Mouse (Mus musculus) midbrain, postnatal 0 days (tissue): ENCODE measurements around the gene Tmem185b. TPM values are rescaled to one million over a fixed set of nuclear protein-coding genes. Genes with fewer than 3 reads are reported as not detected.
A peak's percentile ranks its signal among the peaks of the same experiment; 100 is the strongest.

Experiments used
- ATAC-seq: fragments of 200-750 bp; cut with Nextera tagmentation; 2 replicates; pipeline ENCODE4 v1.8.0; 2017; ENCODE audit warnings: moderate number of reproducible peaks, mild to moderate bottlenecking, moderate TSS enrichment, moderate library complexity; ENCODE audit not compliant: low FRiP score
- DNase-seq: peaks from one replicate; pipeline ENCODE4 v3.0.0-alpha.2; 2015; ENCODE audit warnings: low spot score
- H3K27ac ChIP-seq: fragments of 300-500 bp; sonication (generic); 2 replicates; pipeline ENCODE4 v1.5.1; 2014; ENCODE audit warnings: low read depth, mild to moderate bottlenecking, low read length, mixed read lengths
- H3K27me3 ChIP-seq: fragments of 300-500 bp; sonication (generic); 2 replicates; pipeline ENCODE4 v1.6.1; 2014; ENCODE audit warnings: low read length, control low read depth, mixed read lengths; ENCODE audit not compliant: insufficient read depth
- H3K36me3 ChIP-seq: fragments of 300-500 bp; sonication (generic); 2 replicates; pipeline ENCODE4 v1.6.1; 2014; ENCODE audit warnings: low read length, control low read depth, mixed read lengths; ENCODE audit not compliant: insufficient read depth
- H3K4me1 ChIP-seq: fragments of 300-500 bp; sonication (generic); 2 replicates; pipeline ENCODE4 v1.6.1; 2014; ENCODE audit warnings: mild to moderate bottlenecking, control low read depth, antibody characterized with exemption, low read length, mixed read lengths; ENCODE audit not compliant: insufficient read depth
- H3K4me2 ChIP-seq: fragments of 300-500 bp; sonication (generic); 2 replicates; pipeline ENCODE4 v1.6.1; 2014; ENCODE audit warnings: low read depth, mild to moderate bottlenecking, low read length, mixed read lengths; ENCODE audit not compliant: poor library complexity, severe bottlenecking
- H3K4me3 ChIP-seq: fragments of 300-500 bp; sonication (generic); 2 replicates; pipeline ENCODE4 v1.5.1; 2014; ENCODE audit warnings: low read depth, mild to moderate bottlenecking, low read length, moderate library complexity
- H3K9ac ChIP-seq: fragments of 300-500 bp; sonication (generic); replicated peaks from 2 replicates; pipeline ENCODE4 v1.6.1; 2014; ENCODE audit warnings: mild to moderate bottlenecking, low read length, moderate library complexity, mixed read lengths; ENCODE audit not compliant: poor library complexity, severe bottlenecking
- H3K9me3 ChIP-seq: fragments of 300-500 bp; sonication (generic); 2 replicates; pipeline ENCODE4 v1.6.1; 2016; ENCODE audit warnings: low read length, control low read depth
- CTCF ChIP-seq: IDR thresholded peaks from 2 replicates; pipeline ENCODE4 v1.5.1; 2016; ENCODE audit warnings: antibody characterized with exemption, mild to moderate bottlenecking
- WGBS: fragments of 180-500 bp; shearing (Covaris S2); extraction: QIAGEN DNeasy Blood & Tissue Kit; methylation state at CpG from one replicate; pipeline ENCODE4 v1.1.7; 2014; 5-methylcytosine and 5-hydroxymethylcytosine counted together
- polyA plus RNA-seq: library from polyadenylated mRNA; unstranded; fragments of >200 nt; fragmentation: Nextera tagmentation; extraction: Ambion mirVana; gene quantifications from 2 replicates; pipeline ENCODE4 v1.2.1, GENCODE M21; 2015
- total RNA-seq: library from RNA; depleted of rRNA; stranded (reverse); fragments of >200 nt; gene quantifications from 2 replicates; pipeline ENCODE4 v1.2.3, GENCODE M21; 2014

The Tmem185b gene
- total and polyA plus RNA-seq, 2 experiments from 2014 or later: 12.6 to 22.7 TPM

GRCm38 (mm10) chr1:119498536-119499231 is 27.3 kb upstream of the Tmem185b start:
- Histone ChIP-seq H3K4me3 (no peak overlapping the region), H3K9ac (no peak overlapping the region), H3K27ac (no peak overlapping the region), H3K27me3 (no peaks in the 10 kb centered on the region), H3K36me3 (no peaks in the 10 kb centered on the region), H3K4me2 (no peak overlapping the region), H3K4me1 (peaks cover 7% of the 10 kb centered on the region; the same call in 1 of the 2 replicates), H3K9me3 (no peaks in the 10 kb centered on the region)
- ATAC-seq (no peak), DNase-seq (no peak)
- 85% methylated on average over 9 of the region's 9 CpGs for WGBS
- no peak for TF ChIP-seq CTCF

GRCm38 (mm10) chr1:119499456-119499855 is 26.5 kb upstream of the Tmem185b start:
- Histone ChIP-seq H3K36me3 (no peaks in the 10 kb centered on the region), H3K4me3 (no peak overlapping the region), H3K4me2 (no peak overlapping the region), H3K9ac (no peak overlapping the region), H3K27ac (no peak overlapping the region), H3K9me3 (no peaks in the 10 kb centered on the region), H3K27me3 (no peaks in the 10 kb centered on the region), H3K4me1 (peaks cover 7% of the 10 kb centered on the region; the same call in 1 of the 2 replicates)
- ATAC-seq (no peak), DNase-seq (no peak)
- no peak for TF ChIP-seq CTCF
- 91% methylated on average over 10 of the region's 10 CpGs for WGBS

GRCm38 (mm10) chr1:119501881-119502280 is 24.1 kb upstream of the Tmem185b start:
- H3K4me1 ChIP-seq: peaks cover 11% of the 10 kb centered on the region; the same call in 1 of the 2 replicates

GRCm38 (mm10) chr1:119502729-119503128 is 23.2 kb upstream of the Tmem185b start:
- 95% methylated on average over 11 of the region's 11 CpGs for WGBS
- Histone ChIP-seq H3K4me2 (peak overlapping the region; percentile 88), H3K36me3 (no peaks in the 10 kb centered on the region), H3K4me1 (peaks cover 11% of the 10 kb centered on the region; the same call in 1 of the 2 replicates), H3K27me3 (no peaks in the 10 kb centered on the region), H3K9ac (no peak overlapping the region), H3K27ac (no peak overlapping the region), H3K4me3 (peak overlapping the region; percentile 71; the same call in 1 of the 2 replicates), H3K9me3 (no peaks in the 10 kb centered on the region)
- no peak for TF ChIP-seq CTCF
- ATAC-seq (no peak), DNase-seq (no peak)

More at GRCm38 (mm10) chr1:119501881-119502280, 24.1 kb upstream of the Tmem185b start:
- DNase-seq: no peak
- TF ChIP-seq CTCF: no peak
- Histone ChIP-seq H3K9ac (no peak overlapping the region), H3K27me3 (no peaks in the 10 kb centered on the region), H3K9me3 (no peaks in the 10 kb centered on the region), H3K4me3 (no peak overlapping the region), H3K4me2 (no peak overlapping the region), H3K27ac (no peak overlapping the region), H3K36me3 (no peaks in the 10 kb centered on the region)
- WGBS: 74% methylated on average over 8 of the region's 8 CpGs
- no peak for ATAC-seq

- no peak for TF ChIP-seq CTCF
- Histone ChIP-seq H3K4me2 (peak overlapping the region; percentile 88), H3K9ac (0 out of 2 replicates have a peak overlapping the region, but pooled peaks have one; percentile 3), H3K4me1 (peaks cover 11% of the 10 kb centered on the region; the same call in 1 of the 2 replicates), H3K27me3 (no peaks in the 10 kb centered on the region), H3K27ac (no peak overlapping the region; the same call in 1 of the 2 replicates), H3K4me3 (peak overlapping the region; percentile 71), H3K36me3 (no peaks in the 10 kb centered on the region), H3K9me3 (no peaks in the 10 kb centered on the region)
- ATAC-seq: no peak
- no peak for DNase-seq
- 79% methylated on average over 3 of the region's 3 CpGs for WGBS
Measured at GRCm38 (mm10) chr1:119503181-119503580, 22.8 kb upstream of the Tmem185b start.

- no peak for DNase-seq
- no peak for TF ChIP-seq CTCF
- no peak overlapping the region; the same call in 1 of the 2 replicates for H3K27ac ChIP-seq
- H3K36me3 ChIP-seq: no peaks in the 10 kb centered on the region
- H3K27me3 ChIP-seq: no peaks in the 10 kb centered on the region
- no peaks in the 10 kb centered on the region for H3K9me3 ChIP-seq
- H3K4me1 ChIP-seq: peaks cover 11% of the 10 kb centered on the region; the same call in 1 of the 2 replicates
- H3K4me3 ChIP-seq: peak overlapping the region; percentile 71
- H3K9ac ChIP-seq: 0 out of 2 replicates have a peak overlapping the region, but pooled peaks have one; percentile 3
- WGBS: 13% methylated on average over 5 of the region's 5 CpGs
- ATAC-seq: no peak
- H3K4me2 ChIP-seq: peak overlapping the region; percentile 88
Measured at GRCm38 (mm10) chr1:119503808-119504207, 22.2 kb upstream of the Tmem185b start.
